Mouse (Mus musculus): Measurements from ENCODE around the gene Hemk1. TPM values are rescaled to one million over a fixed set of nuclear protein-coding genes. Genes with fewer than 3 reads are reported as not detected.
A peak's percentile ranks its signal among the peaks of the same experiment; 100 is the strongest.

The Hemk1 gene
- polyA plus RNA-seq, 1 experiment, result 14.0 TPM

DNA sequence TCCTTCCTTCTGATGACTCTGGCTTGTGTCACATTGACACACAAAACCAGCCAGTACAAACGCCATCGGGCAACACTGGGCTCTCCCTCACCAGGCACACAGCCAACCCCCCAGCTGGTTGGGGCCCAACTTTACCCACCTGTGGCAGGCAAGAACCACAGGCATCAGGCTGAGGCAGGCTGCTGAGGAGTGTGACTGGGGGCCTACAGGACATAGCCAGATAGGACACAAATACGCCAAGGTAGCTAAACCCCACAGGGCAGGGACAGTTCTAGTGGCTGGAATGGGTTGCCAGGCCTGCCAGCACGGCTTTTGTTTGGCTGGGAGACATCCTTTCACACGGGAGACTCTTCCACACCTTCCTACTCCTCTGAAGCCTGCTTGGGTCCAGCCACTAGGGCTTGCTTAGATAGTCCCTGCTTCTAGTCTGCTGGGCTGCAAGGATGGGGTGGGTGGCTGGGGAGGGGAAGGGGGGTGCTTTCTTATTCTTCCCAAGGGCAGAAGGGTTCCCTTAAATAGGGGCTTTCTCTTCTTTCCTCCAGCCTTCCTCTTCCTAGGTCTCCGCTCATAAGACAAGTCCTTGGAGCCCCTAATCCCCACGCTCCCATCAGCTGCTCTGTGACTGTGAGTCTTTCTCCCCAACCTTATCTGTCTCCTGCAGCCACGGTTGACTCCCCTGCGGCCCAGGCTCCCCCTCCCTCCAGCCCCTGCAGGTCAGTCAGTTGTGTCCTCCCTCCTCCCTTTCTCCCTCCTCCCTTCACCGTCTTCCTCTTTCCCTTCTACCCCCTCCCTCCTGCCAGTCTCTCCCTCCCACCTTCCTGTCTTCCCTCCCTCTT is 31.3 kb upstream of the Hemk1 start:
- no peak for TF ChIP-seq POLR2A (IDR thresholded peaks at IDR 0.05; ENCODE audit: low read depth, low read length)
- no peak for TF ChIP-seq CTCF (IDR thresholded peaks at IDR 0.05; ENCODE audit: borderline replicate concordance, insufficient read depth, low read length)
- Histone ChIP-seq H3K4me1 (ENCODE audit: control insufficient read depth, insufficient read depth, low read length) (no peaks in the 10 kb centered on the region), H3K4me3 (ENCODE audit: insufficient read depth, low read length) (no peak overlapping the region), H3K27ac (ENCODE audit: insufficient read depth, low read length) (no peak overlapping the region)

GRCm38 (mm10) chr9:107368302-107368701 is 30.2 kb upstream of the Hemk1 start:
- Histone ChIP-seq H3K4me1 (ENCODE audit: control insufficient read depth, insufficient read depth, low read length) (no peaks in the 10 kb centered on the region), H3K27ac (ENCODE audit: insufficient read depth, low read length) (no peak overlapping the region), H3K4me3 (ENCODE audit: insufficient read depth, low read length) (no peak overlapping the region)
- TF ChIP-seq POLR2A (IDR thresholded peaks at IDR 0.05; ENCODE audit: low read depth, low read length) (no peak), CTCF (IDR thresholded peaks at IDR 0.05; ENCODE audit: borderline replicate concordance, insufficient read depth, low read length) (no peak)

DNA sequence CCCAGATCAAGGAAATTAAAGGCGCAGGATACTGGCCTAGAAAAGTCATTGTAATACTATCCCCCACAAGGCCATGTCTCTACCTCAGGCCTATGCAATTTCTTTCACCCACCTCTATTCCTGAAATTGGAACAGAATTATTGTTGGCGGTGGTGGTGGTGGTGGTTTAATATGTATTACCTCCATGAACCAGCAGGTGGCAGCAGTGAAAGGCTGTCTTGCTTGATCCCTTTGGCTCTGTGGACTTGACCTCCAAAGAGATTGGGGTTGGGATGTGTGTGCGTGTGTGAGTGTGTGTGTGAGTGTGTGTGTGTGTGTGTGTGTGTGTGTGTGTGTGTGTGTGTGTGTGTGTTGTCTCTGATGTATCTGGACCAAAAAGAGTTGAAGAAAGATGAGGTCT is 28.5 kb upstream of the Hemk1 start:
- Histone ChIP-seq H3K4me1 (ENCODE audit: control insufficient read depth, insufficient read depth, low read length) (no peaks in the 10 kb centered on the region), H3K27ac (ENCODE audit: insufficient read depth, low read length) (no peak overlapping the region), H3K4me3 (ENCODE audit: insufficient read depth, low read length) (no peak overlapping the region)
- TF ChIP-seq CTCF (IDR thresholded peaks at IDR 0.05; ENCODE audit: borderline replicate concordance, insufficient read depth, low read length) (peak; percentile 58; the same call in 1 of the 2 replicates), POLR2A (IDR thresholded peaks at IDR 0.05; ENCODE audit: low read depth, low read length) (no peak)

DNA sequence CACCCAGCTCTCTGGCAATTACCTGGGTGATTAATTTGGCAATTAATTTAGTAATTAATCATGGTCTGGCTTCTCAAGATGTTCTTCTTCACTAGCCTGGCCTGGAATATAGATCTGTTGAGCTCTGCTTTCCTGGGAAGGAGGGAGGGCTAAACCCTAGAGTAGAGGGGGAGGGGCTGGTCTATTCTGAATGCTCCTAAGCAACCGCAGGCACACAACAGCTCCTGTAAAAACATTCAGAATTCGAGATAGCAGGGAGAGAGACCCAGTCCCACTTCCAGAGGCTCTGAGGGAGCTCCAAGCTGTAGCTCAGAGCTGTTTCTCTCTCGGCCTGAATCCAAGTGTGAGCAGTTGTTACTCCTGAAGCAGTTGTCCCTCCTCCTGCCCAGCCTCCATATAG is 22.8 kb upstream of the Hemk1 start:
- no peak overlapping the region for H3K27ac ChIP-seq (ENCODE audit: insufficient read depth, low read length)
- no peaks in the 10 kb centered on the region for H3K4me1 ChIP-seq (ENCODE audit: control insufficient read depth, insufficient read depth, low read length)
- TF ChIP-seq CTCF (IDR thresholded peaks at IDR 0.05; ENCODE audit: borderline replicate concordance, insufficient read depth, low read length) (no peak), POLR2A (IDR thresholded peaks at IDR 0.05; ENCODE audit: low read depth, low read length) (no peak)
- no peak overlapping the region for H3K4me3 ChIP-seq (ENCODE audit: insufficient read depth, low read length)

DNA sequence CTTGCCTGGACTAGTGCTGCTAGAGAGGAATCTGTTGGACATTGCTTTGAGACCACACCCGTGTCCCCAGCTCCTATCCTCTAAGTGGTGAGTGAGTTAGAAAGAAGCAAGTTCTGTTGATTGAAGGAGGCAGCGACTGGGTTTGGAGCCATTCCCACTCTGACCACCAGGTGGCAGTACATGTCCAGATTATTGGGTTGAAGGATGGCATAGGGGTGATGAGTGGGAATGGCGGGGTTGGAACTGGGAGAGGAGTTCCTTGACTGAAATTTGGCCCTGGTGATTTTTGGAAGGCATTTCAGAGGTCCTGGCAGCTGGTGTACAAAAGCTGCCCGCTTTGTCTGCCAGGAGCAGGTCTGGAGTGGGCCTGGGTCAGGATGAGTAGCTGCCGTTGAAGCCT is 19.5 kb upstream of the Hemk1 start:
- Histone ChIP-seq H3K4me1 (ENCODE audit: control insufficient read depth, insufficient read depth, low read length) (no peaks in the 10 kb centered on the region), H3K27ac (ENCODE audit: insufficient read depth, low read length) (no peak overlapping the region), H3K4me3 (ENCODE audit: insufficient read depth, low read length) (no peak overlapping the region)
- TF ChIP-seq POLR2A (IDR thresholded peaks at IDR 0.05; ENCODE audit: low read depth, low read length) (no peak), CTCF (IDR thresholded peaks at IDR 0.05; ENCODE audit: borderline replicate concordance, insufficient read depth, low read length) (peak; percentile 86)

DNA sequence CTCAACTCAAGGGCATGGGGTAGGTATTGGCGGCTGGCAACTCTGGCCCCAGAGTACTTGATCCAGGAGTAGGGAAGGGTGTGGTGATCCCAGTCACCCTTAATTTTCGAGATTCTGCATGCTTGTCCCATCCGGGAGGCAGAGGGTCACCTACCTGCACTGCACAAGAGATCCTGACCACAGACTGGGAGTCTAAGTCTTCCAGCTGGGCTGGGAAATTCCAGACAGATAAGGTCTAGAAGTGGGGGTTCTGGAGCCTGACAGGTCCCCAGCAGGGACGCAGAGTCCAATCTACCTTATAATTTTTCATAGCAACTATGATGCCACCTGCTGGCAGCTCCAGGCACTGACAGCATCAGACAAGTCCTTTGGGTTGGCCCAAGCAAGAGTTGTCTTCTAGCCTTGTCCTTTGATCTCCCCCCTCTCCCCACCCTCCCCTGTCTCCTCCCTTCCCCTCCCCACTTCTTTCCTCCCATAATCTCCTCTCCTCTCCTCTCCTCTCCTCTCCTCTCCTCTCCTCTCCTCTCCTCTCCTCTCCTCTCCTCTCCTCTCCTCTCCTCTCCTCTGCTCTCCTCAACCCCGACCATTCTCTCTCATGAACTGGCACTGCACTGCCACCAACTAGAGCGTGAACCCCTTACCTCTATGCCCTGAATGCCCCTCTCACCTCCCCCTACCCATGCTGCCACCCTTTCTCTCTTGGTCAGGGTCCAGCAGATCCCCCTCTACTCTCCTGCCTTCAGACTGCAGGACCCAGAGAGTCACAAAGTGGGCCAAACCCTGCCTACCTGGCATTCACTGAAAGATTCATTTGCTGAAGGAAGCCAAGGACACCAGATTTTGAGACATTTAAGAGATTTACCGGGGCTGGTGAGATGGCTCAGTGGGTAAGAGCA is 18.0 kb upstream of the Hemk1 start:
- TF ChIP-seq CTCF (IDR thresholded peaks at IDR 0.05; ENCODE audit: borderline replicate concordance, insufficient read depth, low read length) (peak; percentile 62; the same call in 1 of the 2 replicates), POLR2A (IDR thresholded peaks at IDR 0.05; ENCODE audit: low read depth, low read length) (no peak)
- Histone ChIP-seq H3K4me1 (ENCODE audit: control insufficient read depth, insufficient read depth, low read length) (no peaks in the 10 kb centered on the region), H3K27ac (ENCODE audit: insufficient read depth, low read length) (no peak overlapping the region), H3K4me3 (ENCODE audit: insufficient read depth, low read length) (no peak overlapping the region)

DNA sequence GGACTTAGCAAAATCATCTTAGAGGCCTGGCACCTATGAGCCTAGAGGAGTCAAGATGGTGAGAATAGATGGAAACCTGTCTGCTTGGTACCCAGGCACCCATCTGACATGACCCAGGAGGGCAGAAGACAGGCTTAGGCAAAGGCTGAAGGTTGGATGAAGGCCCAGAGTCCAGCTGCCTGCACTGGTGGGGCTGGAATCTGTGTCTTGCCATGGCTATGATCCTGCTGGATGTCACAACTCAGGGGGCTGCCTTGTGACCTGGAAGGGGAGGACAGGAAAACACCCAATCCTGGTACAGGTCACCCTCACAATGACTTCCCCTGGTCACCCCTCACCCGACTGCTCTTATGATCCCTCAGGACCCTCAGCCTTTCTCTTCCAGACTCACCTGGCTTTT is 16.7 kb upstream of the Hemk1 start:
- no peak overlapping the region for H3K27ac ChIP-seq (ENCODE audit: insufficient read depth, low read length)
- H3K4me1 ChIP-seq (ENCODE audit: control insufficient read depth, insufficient read depth, low read length), result no peaks in the 10 kb centered on the region
- no peak overlapping the region for H3K4me3 ChIP-seq (ENCODE audit: insufficient read depth, low read length)
- TF ChIP-seq POLR2A (IDR thresholded peaks at IDR 0.05; ENCODE audit: low read depth, low read length) (no peak), CTCF (IDR thresholded peaks at IDR 0.05; ENCODE audit: borderline replicate concordance, insufficient read depth, low read length) (no peak)

GRCm38 (mm10) chr9:107349321-107349720 is 11.2 kb upstream of the Hemk1 start:
- no peak for TF ChIP-seq CTCF (IDR thresholded peaks at IDR 0.05; ENCODE audit: borderline replicate concordance, insufficient read depth, low read length)
- no peak for TF ChIP-seq POLR2A (IDR thresholded peaks at IDR 0.05; ENCODE audit: low read depth, low read length)
- H3K4me3 ChIP-seq (ENCODE audit: insufficient read depth, low read length), result no peak overlapping the region
- no peak overlapping the region for H3K27ac ChIP-seq (ENCODE audit: insufficient read depth, low read length)
- no peaks in the 10 kb centered on the region for H3K4me1 ChIP-seq (ENCODE audit: control insufficient read depth, insufficient read depth, low read length)

DNA sequence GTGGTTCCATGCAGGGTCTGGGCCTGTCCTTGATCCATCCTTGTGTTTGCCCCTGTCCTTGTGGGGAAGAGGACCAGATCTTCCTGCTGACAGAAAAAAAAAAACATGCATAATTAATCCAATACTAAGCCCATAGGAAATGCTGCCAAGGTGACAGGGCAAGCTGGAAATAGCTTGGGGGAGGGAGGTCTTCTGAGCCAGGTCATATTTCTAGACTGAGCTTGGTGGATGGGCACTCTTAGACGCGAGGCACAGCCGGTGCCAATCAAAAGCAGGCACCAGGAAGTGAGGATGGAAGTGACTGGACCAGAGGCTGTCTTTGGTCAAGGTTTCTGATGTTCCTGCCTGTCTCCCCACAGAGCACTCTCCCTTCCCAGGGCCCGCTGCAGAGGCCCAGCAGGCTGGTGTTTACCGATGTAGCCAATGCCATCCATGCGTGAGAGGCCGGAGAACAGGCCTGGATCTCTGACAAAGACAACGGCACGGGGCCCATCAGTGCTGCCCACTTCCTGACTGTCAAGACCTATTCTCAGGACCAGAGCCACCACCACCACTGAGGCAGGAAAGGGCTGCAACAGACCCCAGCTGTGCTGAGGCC is 9.5 kb upstream of the Hemk1 start:
- Histone ChIP-seq H3K27ac (ENCODE audit: insufficient read depth, low read length) (no peak overlapping the region), H3K4me3 (ENCODE audit: insufficient read depth, low read length) (no peak overlapping the region), H3K4me1 (ENCODE audit: control insufficient read depth, insufficient read depth, low read length) (no peaks in the 10 kb centered on the region)
- no peak for TF ChIP-seq POLR2A (IDR thresholded peaks at IDR 0.05; ENCODE audit: low read depth, low read length)
- no peak for TF ChIP-seq CTCF (IDR thresholded peaks at IDR 0.05; ENCODE audit: borderline replicate concordance, insufficient read depth, low read length)

Measured in embryonic fibroblast, embryonic 13.5 days (primary cell).